Mouse (Mus musculus) right cerebral cortex, postnatal 25 days (tissue): ENCODE measurements around the gene C6.

Experiments used
- DNase-seq: peaks from one replicate; pipeline ENCODE4 v3.0.0; 2022

C6 gene

GRCm38 (mm10) chr15:4726830-4727310 lies at the start of gene C6:
Gene C6, plus strand, starts transcription at chr15:4727175.
- no peak for DNase-seq

DNA sequence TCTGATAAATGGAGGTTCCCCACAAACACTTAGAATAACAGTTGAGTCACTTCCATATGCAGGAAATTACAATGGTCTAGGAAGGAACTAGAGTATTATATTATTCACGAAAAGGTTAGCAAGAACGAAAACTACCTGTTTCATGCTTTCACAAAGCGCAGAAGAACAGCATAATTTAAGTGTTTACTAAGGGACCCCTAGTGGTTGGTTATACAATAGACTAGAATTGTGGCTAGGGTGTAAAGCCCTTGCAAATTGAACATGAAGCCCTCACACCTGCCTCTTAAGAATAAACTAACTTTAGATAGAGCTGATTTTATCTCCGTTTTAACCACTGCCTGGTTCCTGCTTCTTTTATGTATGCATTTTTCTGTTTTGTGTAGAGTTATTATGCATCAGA lies 29.4 kb upstream of the C6 start:
- no peak for DNase-seq

DNA sequence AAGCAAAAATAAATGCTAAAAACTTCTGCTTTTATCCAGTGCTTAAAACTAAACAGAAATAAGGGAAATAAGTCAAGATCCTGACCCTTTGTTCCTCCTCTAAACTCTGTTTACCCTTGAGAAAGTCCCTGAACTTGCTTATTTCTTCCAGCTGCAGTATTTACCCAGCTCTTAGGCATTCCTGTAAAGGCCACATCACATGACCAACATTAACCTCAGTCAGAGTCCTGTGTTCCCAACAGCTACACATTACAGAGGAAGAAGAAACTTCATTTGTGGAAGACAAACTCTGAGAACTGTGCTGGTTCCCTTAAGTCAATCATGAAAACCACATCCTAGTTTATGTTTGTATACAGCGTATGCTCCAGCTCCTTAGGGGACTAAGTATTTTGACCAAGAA lies 7.2 kb downstream of the C6 start:
- no peak for DNase-seq

- DNase-seq, result no peak
Observed at GRCm38 (mm10) chr15:4734996-4735609, 8.1 kb downstream of the C6 start.

- no peak for DNase-seq
Observed at GRCm38 (mm10) chr15:4747656-4748055, 20.7 kb downstream of the C6 start.

DNA sequence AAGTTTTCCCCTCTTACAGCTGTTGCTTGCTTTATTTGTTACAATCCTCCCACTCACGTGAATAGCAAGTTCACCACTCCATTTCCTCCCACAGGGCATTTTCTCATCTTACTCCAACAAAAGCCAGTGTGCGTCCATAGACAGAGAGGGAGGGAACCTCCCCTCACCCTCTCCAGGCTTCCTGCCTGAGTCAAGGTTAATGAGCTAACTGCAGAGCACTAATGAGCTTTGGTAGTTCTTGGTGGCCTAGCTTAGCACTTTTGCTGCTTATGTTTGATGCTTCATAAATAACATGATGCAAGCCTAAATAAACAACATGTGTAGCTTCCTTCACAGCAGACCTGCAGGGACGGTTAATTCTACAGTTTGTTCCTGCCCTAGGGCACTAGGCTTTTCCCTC lies 63.4 kb downstream of the C6 start:
- no peak for DNase-seq

DNA sequence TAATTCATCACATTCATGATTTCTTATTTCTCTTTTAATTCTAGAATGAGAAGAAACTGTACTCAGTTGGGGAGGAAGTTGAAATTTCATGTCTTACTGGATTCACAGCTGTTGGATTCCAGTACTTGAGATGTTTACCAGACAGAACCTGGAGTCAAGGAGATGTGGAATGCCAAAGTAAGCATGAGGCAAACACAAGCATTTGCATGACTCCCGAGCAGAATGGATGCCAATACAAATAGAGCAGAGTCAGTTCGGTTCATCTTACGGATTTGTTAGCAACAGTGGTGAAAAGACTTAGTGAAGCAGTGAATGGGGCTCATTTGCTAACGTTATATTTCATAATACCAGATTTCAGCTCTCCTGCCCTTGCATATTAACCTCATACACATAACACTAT lies 69.9 kb downstream of the C6 start:
- no peak for DNase-seq

DNA sequence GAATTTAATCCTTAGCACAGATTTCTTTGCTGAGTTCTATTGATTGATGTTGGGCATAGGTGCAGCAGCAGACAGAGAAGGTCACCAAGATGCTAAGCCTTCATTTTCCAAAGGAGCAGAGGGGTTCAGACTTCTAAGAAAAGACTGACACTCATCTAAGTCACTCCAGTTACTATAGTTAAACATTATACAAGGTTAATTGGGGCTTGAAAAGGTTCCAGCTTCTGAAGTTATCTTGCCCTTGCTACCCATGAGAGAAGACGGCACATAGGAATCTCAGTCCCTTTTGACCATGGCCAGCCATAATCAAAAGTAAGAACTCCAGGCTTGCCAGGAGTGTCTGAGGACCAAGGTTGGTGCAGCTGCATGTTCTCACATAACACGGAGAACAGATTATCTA lies 77.3 kb downstream of the C6 start:
- no peak for DNase-seq

GRCm38 (mm10) chr15:4808131-4808530 lies 81.2 kb downstream of the C6 start:
- DNase-seq, result no peak

DNA sequence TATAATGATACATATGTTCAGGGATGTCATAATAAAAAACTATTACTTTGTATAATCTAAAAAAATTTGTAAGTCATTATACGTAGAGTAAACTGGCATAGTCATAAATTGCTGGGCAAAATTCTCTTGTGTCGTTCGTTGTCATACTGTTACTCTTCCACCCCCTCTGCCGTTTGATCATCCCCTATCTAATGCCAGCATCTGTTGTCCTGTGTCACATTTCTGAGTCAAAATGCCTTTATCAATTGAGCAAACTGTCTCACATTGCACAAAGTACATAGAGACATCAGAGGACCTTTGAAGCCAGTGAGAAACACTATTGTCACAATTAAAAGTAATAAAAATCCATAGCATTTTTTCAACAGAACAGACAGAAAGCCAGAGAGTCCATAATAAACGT lies 88.0 kb downstream of the C6 start:
- DNase-seq, result no peak

GRCm38 (mm10) chr15:4815711-4816110 lies 88.7 kb downstream of the C6 start:
- no peak for DNase-seq

GRCm38 (mm10) chr15:4816752-4817493 lies 89.9 kb downstream of the C6 start:
- no peak for DNase-seq

DNA sequence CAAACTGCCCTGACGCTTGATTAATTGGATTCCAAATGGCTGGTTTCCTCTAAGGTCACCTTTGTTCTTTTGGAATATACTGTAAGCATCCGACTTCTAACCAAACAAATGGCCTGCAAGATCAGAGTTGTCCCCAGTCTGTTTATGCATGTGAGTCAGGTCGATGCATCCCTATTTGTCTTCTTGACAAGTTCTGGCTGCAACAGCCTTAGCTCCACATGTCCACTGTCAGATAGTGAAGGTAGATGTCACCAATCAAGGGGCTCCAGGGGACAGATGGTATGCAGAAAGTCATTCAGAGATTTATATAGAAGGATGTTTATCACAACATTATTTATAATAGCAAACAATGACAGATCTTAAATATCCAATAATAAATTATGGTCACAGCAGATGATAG lies 91.5 kb downstream of the C6 start:
- DNase-seq, result no peak

DNA sequence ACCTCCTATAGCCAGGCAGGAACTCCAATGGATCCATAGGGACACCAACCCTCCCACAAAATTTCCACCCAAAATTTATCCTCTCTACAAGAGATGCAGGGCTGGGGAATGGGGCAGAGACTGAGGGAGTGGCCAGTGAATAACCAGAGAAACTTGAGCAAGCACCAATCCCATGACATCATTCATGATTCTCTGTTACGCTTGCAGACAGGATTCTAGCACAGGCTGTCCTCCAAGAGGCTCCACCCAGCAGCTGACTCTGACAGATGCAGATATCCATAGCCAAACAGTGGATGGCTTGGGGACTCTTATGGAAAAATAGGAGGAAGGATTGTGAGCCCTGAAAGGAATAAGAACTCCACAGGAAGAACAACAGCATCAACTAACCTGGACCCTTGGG lies 94.2 kb downstream of the C6 start:
- DNase-seq, result no peak

- no peak for DNase-seq
Observed at GRCm38 (mm10) chr15:4821824-4822223, 94.8 kb downstream of the C6 start.

GRCm38 (mm10) chr15:4827736-4828135 lies 100.8 kb downstream of the C6 start:
- DNase-seq, result no peak

DNA sequence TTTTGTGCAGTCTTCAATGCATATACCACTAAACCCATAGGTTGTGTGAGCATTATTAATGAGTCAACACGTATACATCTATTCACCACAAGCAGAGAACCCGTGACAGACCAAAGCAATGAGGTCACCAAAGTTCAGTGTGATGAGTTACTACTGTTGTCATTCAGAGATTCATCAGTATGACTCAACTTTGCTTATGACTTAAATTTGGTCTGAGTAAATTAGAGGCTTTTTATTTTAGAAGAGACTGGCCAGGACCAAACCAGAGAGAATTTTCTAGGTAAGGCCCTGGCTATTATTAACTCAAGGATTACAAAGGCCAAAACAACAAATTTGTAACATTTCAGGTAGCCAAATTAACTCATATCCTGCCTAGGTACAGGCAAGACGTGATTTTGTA lies 109.4 kb downstream of the C6 start:
- DNase-seq, result no peak

DNA sequence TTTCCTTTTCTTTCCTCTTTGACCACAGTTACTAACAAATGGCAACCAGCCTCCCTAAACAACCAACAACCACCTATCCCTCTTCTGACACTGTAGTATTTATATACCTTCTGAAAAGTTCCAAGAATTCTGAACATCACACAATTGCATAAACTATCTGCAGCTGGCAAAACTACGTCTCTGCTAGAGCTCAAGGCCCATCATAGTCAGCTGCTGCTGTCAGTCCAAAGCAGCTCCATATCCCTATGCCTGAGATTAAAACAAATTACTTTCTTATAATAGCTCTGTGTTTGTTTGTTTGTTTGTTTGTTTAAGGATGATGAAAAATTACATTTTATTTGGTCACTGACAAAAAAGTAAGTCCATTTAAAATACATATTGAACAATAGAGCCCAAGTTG lies 123.0 kb downstream of the C6 start:
- DNase-seq, result no peak
